Mouse (Mus musculus): ENCODE measurements around the gene Man2c1. TPM values are rescaled to one million over a fixed set of nuclear protein-coding genes. Genes with fewer than 3 reads are reported as not detected.

Man2c1 gene
- polyA plus RNA-seq, 1 experiment from 2014 or later, result 35.2 TPM

- no peaks in the 10 kb centered on the region; the same call in 1 of the 2 replicates for H3K36me3 ChIP-seq (ENCODE audit: control insufficient read depth, insufficient read depth, low read length)
- WGBS, result 77% methylated on average over 17 of the region's 17 CpGs
- no peaks in the 10 kb centered on the region for H3K27me3 ChIP-seq (ENCODE audit: control insufficient read depth, insufficient read depth, low read length)
- no peak for DNase-seq (ENCODE audit: low spot score)
- no peak overlapping the region for H3K4me2 ChIP-seq (replicated peaks; ENCODE audit: low read depth)
- H3K4me1 ChIP-seq (replicated peaks; ENCODE audit: control insufficient read depth, insufficient read depth), result peaks cover 3% of the 10 kb centered on the region; the same call in 1 of the 2 replicates
- no peak overlapping the region for H3K9ac ChIP-seq (ENCODE audit: low read length)
- H3K9me3 ChIP-seq (ENCODE audit: control insufficient read depth, low read length), result no peaks in the 10 kb centered on the region
- H3K4me3 ChIP-seq (ENCODE audit: low read depth, low read length), result no peak overlapping the region
- no peak overlapping the region for H3K27ac ChIP-seq (replicated peaks)
- TF ChIP-seq EP300 (optimal IDR thresholded peaks at IDR 0.05) (no peak), CTCF (IDR thresholded peaks at IDR 0.05; ENCODE audit: low read depth) (no peak)
- ATAC-seq (ENCODE audit: low FRiP score, low TSS enrichment), result no peak
These were observed 16.1 kb downstream of the Man2c1 start for GRCm38 (mm10) chr9:57146451-57147066.

DNA sequence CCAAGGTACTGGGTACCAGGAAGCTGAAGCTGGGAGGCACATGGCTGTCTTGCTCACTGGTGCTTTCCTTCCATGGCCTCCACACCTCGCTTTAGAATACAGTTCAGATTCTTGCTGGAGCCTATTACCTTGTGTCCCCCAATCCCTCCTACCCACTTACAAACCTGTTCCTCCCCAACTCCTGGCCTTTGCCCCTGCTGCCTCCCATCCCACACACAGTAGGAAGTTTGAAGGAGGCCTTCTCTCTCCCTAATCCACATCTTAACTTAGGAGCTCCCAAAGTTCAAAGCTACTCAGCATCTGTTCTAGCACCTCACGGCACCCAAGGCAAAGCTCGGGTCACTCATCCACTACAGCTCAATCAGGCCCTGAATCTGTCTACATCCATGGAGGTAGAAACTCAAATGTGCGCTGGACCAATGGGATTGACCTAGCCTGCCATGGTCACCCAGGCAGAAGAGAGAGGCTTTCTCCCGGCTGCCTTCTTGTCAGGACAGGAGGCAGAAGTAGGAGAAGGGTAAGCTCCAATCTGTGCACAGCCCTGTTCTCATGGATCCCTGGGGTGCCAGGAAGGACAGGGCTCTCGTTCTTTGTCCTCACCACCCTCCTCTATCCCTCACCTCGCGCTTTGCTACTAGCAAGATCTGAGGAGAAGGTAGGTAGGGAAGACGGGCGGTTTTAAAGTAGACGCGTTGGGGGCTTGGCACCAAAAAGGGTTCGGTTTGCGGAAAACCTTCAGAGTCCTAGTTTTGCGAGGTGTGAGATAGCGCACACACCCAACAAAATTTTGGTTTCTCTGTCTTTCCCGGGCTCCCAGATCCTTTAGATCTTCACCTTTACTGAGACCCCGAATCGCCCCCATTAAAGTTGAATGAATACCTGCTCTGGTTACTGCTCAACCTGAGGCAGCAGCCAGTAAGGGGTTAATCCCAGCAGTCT is 17.0 kb downstream of the Man2c1 start:
- H3K4me2 ChIP-seq (replicated peaks; ENCODE audit: low read depth), result peak overlapping the region; percentile 84
- peak overlapping the region; percentile 93 for H3K27ac ChIP-seq (replicated peaks)
- H3K9me3 ChIP-seq (ENCODE audit: control insufficient read depth, low read length), result no peaks in the 10 kb centered on the region
- H3K9ac ChIP-seq (ENCODE audit: low read length), result peak overlapping the region; percentile 77
- peak overlapping the region; percentile 52 for H3K4me3 ChIP-seq (ENCODE audit: low read depth, low read length)
- no peak for TF ChIP-seq EP300 (optimal IDR thresholded peaks at IDR 0.05)
- ATAC-seq (ENCODE audit: low FRiP score, low TSS enrichment) (peak; percentile 19), DNase-seq (ENCODE audit: low spot score) (no peak)
- no peaks in the 10 kb centered on the region for H3K27me3 ChIP-seq (ENCODE audit: control insufficient read depth, insufficient read depth, low read length)
- WGBS, result 6% methylated on average over 19 of the region's 19 CpGs
- H3K36me3 ChIP-seq (ENCODE audit: control insufficient read depth, insufficient read depth, low read length), result no peaks in the 10 kb centered on the region
- peaks cover 3% of the 10 kb centered on the region; the same call in 1 of the 2 replicates for H3K4me1 ChIP-seq (replicated peaks; ENCODE audit: control insufficient read depth, insufficient read depth)

DNA sequence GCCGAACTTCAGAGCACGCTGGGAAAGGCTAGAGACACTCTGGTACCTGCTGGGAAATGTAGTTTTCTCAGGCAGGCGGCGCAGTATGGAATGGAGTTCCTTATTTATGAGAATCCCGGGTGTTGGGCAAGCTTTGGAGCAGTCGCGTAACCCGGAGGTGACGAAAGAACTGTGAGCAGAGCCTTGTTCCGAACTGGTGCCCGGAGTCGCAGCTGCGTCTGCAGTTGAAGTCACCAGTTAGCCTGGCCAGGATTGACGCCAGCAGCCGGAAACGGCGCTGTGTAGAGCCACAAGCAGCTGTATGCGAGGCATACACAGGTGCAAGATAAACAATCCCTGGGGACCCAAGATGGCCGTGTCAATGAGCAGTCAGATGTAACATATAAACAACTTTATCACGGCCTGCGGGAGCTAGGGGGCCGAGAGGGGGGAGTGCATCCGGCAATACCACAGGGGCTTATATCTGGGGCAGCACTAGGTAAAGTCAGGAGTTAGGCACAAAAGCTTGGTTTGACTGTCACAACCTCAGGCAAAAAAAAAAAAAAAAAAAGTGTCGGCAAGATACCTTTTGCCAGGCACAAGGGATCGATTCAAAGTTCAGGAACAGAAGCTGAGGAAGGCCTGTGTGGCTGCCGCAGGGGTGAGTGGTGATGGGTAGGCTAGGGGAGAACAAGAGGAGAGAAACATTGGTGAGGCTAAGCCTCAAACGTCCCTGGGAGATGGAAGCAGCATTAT is 17.8 kb downstream of the Man2c1 start, which contains the start of gene Neil1:
Neil1 (minus strand) TSS at position 162 of the 735 bp plus-strand sequence.
- H3K4me3 ChIP-seq (ENCODE audit: low read depth, low read length), result peak within 1 kb of the TSS; percentile 52
- H3K4me2 ChIP-seq (replicated peaks; ENCODE audit: low read depth), result peak within 1 kb of the TSS; percentile 84
- H3K27ac ChIP-seq (replicated peaks), result peak within 1 kb of the TSS; percentile 93
- H3K9me3 ChIP-seq (ENCODE audit: control insufficient read depth, low read length), result no peaks in the 10 kb centered on the region
- peak; percentile 87 for DNase-seq (ENCODE audit: low spot score)
- H3K36me3 ChIP-seq (ENCODE audit: control insufficient read depth, insufficient read depth, low read length), result no peaks in the 10 kb centered on the region
- WGBS, result 1% methylated on average over 27 of the region's 27 CpGs
- peak within 1 kb of the TSS; percentile 77 for H3K9ac ChIP-seq (ENCODE audit: low read length)
- no peaks in the 10 kb centered on the region for H3K27me3 ChIP-seq (ENCODE audit: control insufficient read depth, insufficient read depth, low read length)
- peak; percentile 94 for ATAC-seq (ENCODE audit: low FRiP score, low TSS enrichment)
- H3K4me1 ChIP-seq (replicated peaks; ENCODE audit: control insufficient read depth, insufficient read depth), result peaks cover 3% of the 10 kb centered on the region; the same call in 1 of the 2 replicates
- peak; percentile 78 for TF ChIP-seq EP300 (optimal IDR thresholded peaks at IDR 0.05)
- peak; percentile 56 for TF ChIP-seq CTCF (IDR thresholded peaks at IDR 0.05; ENCODE audit: low read depth)

- no peak for TF ChIP-seq CTCF (IDR thresholded peaks at IDR 0.05; ENCODE audit: low read depth)
- no peak for TF ChIP-seq EP300 (optimal IDR thresholded peaks at IDR 0.05)
- peak overlapping the region; percentile 52; the same call in 1 of the 2 replicates for H3K4me3 ChIP-seq (ENCODE audit: low read depth, low read length)
- 49% methylated on average over 6 of the region's 6 CpGs for WGBS
- ATAC-seq (ENCODE audit: low FRiP score, low TSS enrichment) (no peak), DNase-seq (ENCODE audit: low spot score) (no peak)
- H3K9me3 ChIP-seq (ENCODE audit: control insufficient read depth, low read length), result no peaks in the 10 kb centered on the region
- no peaks in the 10 kb centered on the region for H3K27me3 ChIP-seq (ENCODE audit: control insufficient read depth, insufficient read depth, low read length)
- no peaks in the 10 kb centered on the region for H3K36me3 ChIP-seq (ENCODE audit: control insufficient read depth, insufficient read depth, low read length)
- peaks cover 3% of the 10 kb centered on the region; the same call in 1 of the 2 replicates for H3K4me1 ChIP-seq (replicated peaks; ENCODE audit: control insufficient read depth, insufficient read depth)
- no peak overlapping the region; the same call in 1 of the 2 replicates for H3K9ac ChIP-seq (ENCODE audit: low read length)
- peak overlapping the region; percentile 93 for H3K27ac ChIP-seq (replicated peaks)
- peak overlapping the region; percentile 84 for H3K4me2 ChIP-seq (replicated peaks; ENCODE audit: low read depth)
These were observed 18.5 kb downstream of the Man2c1 start for GRCm38 (mm10) chr9:57149021-57149420.

GRCm38 (mm10) chr9:57150192-57150591 is 19.7 kb downstream of the Man2c1 start:
- no peak overlapping the region for H3K4me2 ChIP-seq (replicated peaks; ENCODE audit: low read depth)
- H3K9me3 ChIP-seq (ENCODE audit: control insufficient read depth, low read length), result no peaks in the 10 kb centered on the region
- no peaks in the 10 kb centered on the region for H3K27me3 ChIP-seq (ENCODE audit: control insufficient read depth, insufficient read depth, low read length)
- no peak overlapping the region for H3K27ac ChIP-seq (replicated peaks)
- no peak for TF ChIP-seq CTCF (IDR thresholded peaks at IDR 0.05; ENCODE audit: low read depth)
- TF ChIP-seq EP300 (optimal IDR thresholded peaks at IDR 0.05), result no peak
- ATAC-seq (ENCODE audit: low FRiP score, low TSS enrichment) (no peak), DNase-seq (ENCODE audit: low spot score) (no peak)
- H3K9ac ChIP-seq (ENCODE audit: low read length), result no peak overlapping the region
- H3K4me1 ChIP-seq (replicated peaks; ENCODE audit: control insufficient read depth, insufficient read depth), result peaks cover 3% of the 10 kb centered on the region; the same call in 1 of the 2 replicates
- WGBS, result 73% methylated on average over 5 of the region's 5 CpGs
- 0 out of 2 replicates have a peak, but pooled peaks cover 2% of the 10 kb centered on the region for H3K36me3 ChIP-seq (ENCODE audit: control insufficient read depth, insufficient read depth, low read length)
- no peak overlapping the region for H3K4me3 ChIP-seq (ENCODE audit: low read depth, low read length)
